Mouse (Mus musculus) liver, adult 2 months (tissue): ENCODE data around the gene Prss27.

Source experiments
- CTCF ChIP-seq: fragments of 200-500 bp; IDR thresholded peaks from 2 replicates; pipeline ENCODE4 v1.5.1; 2011; ENCODE audit warnings: low read depth, low read length, control low read depth
- POLR2A ChIP-seq: fragments of 200-500 bp; IDR thresholded peaks from 2 replicates; pipeline ENCODE4 v1.6.1; 2011; ENCODE audit warnings: low read length, control low read depth; ENCODE audit not compliant: insufficient read depth; ENCODE audit errors: extremely low read depth

GRCm38 (mm10) chr17:24014433-24014965 lies 23.4 kb upstream of the Prss27 start:
- no peak for TF ChIP-seq POLR2A
- TF ChIP-seq CTCF = no peak
